Mouse (Mus musculus): ENCODE results near the gene Gja6.

The Gja6 gene

DNA sequence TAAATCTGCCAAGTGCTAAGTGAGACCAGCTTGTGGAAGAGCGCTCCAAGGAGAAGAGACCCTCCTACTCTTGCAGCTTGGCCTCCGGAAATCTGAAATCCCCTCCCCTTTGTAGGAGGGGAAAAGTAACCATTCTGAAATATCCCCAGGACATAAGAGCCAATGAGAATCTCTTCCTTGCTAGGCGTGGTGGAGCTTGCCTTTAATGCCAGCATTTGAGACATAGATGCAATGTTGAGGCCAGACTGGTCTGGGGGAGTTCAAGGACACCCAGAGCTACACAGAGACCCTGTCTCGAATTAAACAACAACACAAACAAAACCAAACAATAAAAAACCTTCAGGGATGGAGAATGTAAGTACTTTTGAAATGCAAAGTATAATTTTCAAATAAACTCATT, at the start of gene Gja6:
TSS of gene Gja6 (minus strand) at position 101 of the 400 bp plus-strand sequence.
- DNase-seq (ENCODE audit: low spot score in 2 of 2), result no peak

- no peak for DNase-seq (ENCODE audit: low spot score in 2 of 2)
Observed at GRCm38 (mm10) chrX:160949583-160949982, 42.7 kb upstream of the Gja6 start.

DNA sequence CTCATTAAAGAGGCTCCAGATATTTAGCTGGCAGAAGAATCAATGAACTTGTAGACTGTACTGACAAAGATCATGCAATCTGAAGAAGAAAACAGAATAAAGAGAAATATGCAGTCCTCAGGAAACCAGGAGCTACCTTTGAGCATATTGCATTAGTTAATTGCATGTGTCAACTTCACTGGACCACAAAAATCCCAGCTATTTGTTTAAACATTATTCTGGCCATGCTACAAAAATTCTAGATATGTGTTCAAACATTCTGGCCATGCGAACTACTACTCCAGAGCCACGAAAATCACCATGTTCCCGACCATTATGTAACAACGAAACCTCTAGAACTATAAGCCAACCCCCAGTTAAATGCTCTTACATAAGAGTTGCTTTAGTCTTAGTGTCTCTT, 37.9 kb upstream of the Gja6 start:
- no peak for DNase-seq (ENCODE audit: low spot score in 2 of 2)

- DNase-seq (ENCODE audit: low spot score in 2 of 2), result peak in 1 of 2 experiments; percentile 4
Observed at GRCm38 (mm10) chrX:160935541-160935940, 28.7 kb upstream of the Gja6 start.

DNA sequence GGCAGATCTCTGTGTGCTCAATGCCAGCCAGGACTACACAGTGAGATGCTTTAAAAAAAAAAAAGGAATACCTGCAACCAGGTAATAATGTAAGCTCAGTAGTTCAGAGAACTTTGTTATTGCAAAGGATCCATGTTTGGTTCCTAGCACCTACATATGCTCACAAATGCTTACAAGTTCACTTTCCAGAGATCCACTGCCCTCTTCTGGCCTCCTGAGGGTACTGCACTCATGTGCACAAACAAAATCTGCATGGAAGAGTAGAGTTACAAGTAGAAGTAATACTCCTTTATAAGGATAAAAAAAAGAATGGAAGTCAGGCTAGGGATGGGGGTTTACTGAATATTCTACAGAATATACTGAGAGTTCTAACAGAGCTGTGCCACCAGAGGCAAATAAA, 23.8 kb upstream of the Gja6 start:
- DNase-seq (ENCODE audit: low spot score in 2 of 2), result no peak

- DNase-seq (ENCODE audit: low spot score in 2 of 2), result no peak
Observed at GRCm38 (mm10) chrX:160928870-160929269, 22.0 kb upstream of the Gja6 start.

DNA sequence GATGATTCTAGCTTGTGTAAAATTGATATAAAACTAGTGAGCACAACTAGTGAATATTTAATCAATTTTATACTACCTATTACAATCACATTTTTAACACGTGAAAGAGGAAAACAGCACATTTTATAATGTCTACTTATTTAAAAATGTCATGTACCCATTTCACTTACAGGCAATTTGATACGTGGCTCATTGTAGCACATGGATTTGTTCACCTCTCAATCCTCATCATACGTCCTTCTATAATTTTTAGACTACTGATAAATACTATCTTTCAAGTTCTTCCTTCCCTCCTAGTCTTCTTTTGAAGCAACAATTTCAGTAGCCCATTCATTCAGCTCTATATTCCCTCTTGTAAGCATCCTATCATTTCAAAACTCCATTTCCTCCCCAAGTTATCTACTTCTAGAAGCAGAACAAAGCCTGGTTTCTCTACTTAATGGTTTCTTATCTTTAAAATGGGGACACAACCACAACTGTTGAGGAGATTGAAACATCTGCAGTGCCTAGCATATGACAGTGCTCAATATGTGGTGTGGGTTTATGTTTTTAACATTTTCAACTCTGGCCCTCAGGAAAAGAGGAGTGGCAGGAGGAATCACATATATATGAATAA, 12.3 kb upstream of the Gja6 start:
- no peak for DNase-seq (ENCODE audit: low spot score in 2 of 2)

- DNase-seq (ENCODE audit: low spot score in 2 of 2), result no peak
Observed at GRCm38 (mm10) chrX:160906477-160906876, 375 bp downstream of the Gja6 start.

DNA sequence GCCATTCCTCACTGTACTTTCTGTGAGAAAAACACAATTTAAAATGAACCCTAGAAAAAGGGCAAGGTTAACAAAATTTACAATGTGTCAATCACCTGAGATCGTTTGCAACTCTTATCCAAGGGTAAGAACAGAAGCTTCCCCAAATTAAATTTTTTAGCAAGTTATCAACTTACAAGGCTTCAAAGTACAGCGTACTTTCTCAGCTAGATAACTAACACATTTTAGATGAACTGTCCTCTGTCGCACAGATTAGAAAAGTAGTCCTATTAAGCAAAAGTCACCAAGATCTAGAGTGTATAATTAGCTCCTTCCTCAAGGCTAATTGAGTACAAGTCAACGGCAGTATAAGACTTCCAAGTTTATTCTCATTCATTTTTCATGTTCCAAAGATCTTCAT, 939 bp downstream of the Gja6 start:
- DNase-seq (ENCODE audit: low spot score in 2 of 2), result no peak

- DNase-seq (ENCODE audit: low spot score in 2 of 2), result no peak
Observed at GRCm38 (mm10) chrX:160905041-160905678, 1.7 kb downstream of the Gja6 start.

DNA sequence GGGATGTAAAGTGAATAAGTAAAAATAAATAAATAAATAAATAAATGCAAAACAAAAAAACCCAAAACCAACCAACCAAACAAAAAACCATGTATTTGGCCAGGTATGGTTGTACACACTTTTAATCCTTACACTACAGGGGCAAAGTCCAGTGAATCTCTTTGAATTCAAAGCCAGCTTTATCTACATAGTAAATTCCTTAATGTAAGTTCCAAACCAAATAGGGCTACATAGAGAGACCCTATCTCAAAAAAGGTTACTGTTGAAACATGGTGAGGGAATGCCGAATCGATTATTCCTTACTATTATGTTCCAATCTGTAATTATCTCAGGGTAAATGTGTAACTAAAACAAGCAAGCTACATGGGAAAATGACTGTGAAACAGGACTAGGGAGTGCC, 5.7 kb downstream of the Gja6 start:
- no peak for DNase-seq (ENCODE audit: low spot score in 2 of 2)

DNA sequence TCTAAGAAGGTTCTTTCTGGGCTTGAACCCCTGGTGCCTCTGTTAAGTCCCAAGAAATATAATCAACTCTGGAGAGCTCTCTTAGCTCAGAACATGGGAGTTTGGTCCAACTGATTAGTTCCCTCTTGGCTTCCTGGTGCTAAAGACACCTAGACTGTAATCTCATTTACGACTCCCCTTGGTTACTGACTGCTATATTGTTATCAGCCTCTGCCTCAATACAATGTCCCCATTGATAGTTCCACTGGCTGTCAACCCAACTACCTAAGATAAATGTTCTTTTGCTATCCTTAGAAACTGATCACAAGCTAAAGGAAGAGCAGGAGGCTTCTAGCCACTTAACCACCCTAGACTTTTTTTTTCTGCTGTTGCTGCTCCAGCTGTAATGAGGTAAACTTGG, 14.8 kb downstream of the Gja6 start:
- DNase-seq (ENCODE audit: low spot score in 2 of 2), result no peak

- no peak for DNase-seq (ENCODE audit: low spot score in 2 of 2)
Observed at GRCm38 (mm10) chrX:160886301-160886700, 20.6 kb downstream of the Gja6 start.

DNA sequence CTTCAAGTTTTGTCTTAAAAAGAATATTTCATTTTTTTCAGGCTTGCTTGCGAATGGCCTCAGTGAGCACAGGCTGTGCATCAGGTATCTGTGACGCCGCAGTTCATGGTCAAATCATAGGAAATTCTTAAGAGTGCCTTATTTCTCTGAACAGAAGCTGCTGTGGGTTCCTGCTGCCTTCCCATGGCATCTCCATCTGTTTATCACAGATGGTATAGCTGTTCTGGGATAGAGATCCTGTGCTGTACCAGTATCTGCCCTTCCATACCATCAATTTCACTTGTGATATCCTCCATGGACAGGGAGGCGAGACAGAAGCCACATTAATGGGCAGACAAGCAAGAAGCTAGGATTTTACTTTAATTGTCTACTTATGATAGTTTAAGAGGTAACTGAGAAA, 40.3 kb downstream of the Gja6 start:
- DNase-seq (ENCODE audit: low spot score in 2 of 2), result no peak

DNA sequence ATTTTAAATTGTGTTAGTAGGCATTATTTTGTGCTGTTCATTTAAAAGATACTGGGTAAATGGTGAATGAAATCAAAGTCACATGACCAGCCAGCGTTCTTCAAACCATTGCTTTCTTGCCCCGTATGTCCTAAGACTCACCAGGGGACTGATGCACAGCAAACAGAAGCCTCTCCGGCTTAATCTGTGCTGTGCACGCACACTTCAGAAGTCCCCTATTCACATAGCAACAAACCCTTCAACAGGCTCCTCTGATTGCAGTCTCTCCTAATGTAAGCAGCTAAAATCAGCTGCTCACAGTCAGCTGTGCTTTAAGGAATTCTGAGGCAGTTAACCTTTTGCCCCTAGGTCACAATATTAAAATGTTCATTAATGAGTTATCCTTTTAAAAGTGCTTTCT, 41.8 kb downstream of the Gja6 start:
- DNase-seq (ENCODE audit: low spot score in 2 of 2), result no peak

DNA sequence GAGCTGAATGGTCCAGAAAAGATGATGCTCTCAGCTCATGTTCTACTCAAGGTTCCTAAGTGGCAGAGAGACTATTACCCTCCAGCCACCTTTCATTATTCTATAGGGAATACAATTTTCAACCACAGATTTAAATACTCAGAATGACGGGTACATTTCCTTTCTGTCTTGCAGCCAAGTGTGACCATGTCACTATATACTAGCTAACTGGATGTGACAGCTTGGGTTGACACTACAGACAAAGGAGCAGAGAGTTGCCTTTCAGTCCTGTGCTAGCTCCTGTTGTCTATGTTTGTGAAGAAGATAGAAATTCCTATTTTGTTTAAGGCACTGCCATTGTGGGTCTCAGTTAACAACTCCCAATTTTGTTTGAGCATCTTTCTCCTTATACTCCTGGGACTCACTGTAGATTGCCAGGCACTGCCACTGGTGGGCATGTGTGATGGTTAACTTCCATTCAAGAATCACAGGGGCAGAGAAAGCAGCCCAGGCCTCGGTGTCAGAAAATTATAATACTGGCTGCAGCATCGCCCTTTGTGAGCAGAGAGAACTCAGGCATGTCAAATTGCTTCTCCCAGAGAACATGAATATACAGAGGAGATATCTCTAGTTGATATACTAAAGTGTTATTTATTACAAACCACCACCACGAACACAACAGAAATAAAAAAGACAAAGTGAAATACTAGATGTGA, 43.0 kb downstream of the Gja6 start:
- no peak for DNase-seq (ENCODE audit: low spot score in 2 of 2)
